Comparison of ENCODE assay signal across 17 mouse cellular contexts in genomic region chr11:96337026-96337425, GRCm38 (mm10). TPM values are rescaled to one million over a fixed set of nuclear protein-coding genes. Genes with fewer than 3 reads are reported as not detected.
DNase-seq lines count a peak whose midpoint lies in the region; ATAC-seq lines count a peak whose summit lies in the region.
"Had no signal": no experiment of that assay in that cellular context is flagged by ENCODE, and none has a peak within 500 bp of the region (broad histone marks: within the 10 kb centered on the region; RNA-seq: fewer than 3 reads in every experiment).

No protein-coding gene starts in this region.

- no peaks in the 10 kb centered on the region for H3K9me3 ChIP-seq in lung, embryonic 16.5 days (ENCODE audit: control insufficient read depth, low read length)
- no peaks in the 10 kb centered on the region for H3K9me3 ChIP-seq in intestine, embryonic 16.5 days (ENCODE audit: control insufficient read depth, low read length)
- no peaks in the 10 kb centered on the region for H3K9me3 ChIP-seq in forebrain, embryonic 16.5 days (ENCODE audit: control insufficient read depth, low read length)

- ATAC-seq in lung, embryonic 16.5 days (ENCODE audit: low read depth): no peak
- ATAC-seq in intestine, embryonic 16.5 days: no peak
- no peak for ATAC-seq in forebrain, embryonic 16.5 days

- H3K4me1 ChIP-seq in lung, embryonic 16.5 days (replicated peaks; ENCODE audit: control insufficient read depth, insufficient read depth, low read length): peaks cover 26% of the 10 kb centered on the region
- peaks cover 61% of the 10 kb centered on the region for H3K4me1 ChIP-seq in intestine, embryonic 16.5 days (ENCODE audit: control insufficient read depth, insufficient read depth, low read length)
- no peaks in the 10 kb centered on the region; the same call in 1 of the 2 replicates for H3K4me1 ChIP-seq in forebrain, embryonic 16.5 days (replicated peaks; ENCODE audit: control insufficient read depth, insufficient read depth, low read length)

- H3K27ac ChIP-seq in lung, embryonic 16.5 days (ENCODE audit: low read length): peak overlapping the region; percentile 93
- peak overlapping the region; percentile 49; the same call in 1 of the 2 replicates for H3K27ac ChIP-seq in intestine, embryonic 16.5 days (ENCODE audit: low read length)
- H3K27ac ChIP-seq in forebrain, embryonic 16.5 days (ENCODE audit: low read length): no peak overlapping the region

- DNase-seq in adrenal gland, adult 2 months: peak; percentile 52
- no peak for DNase-seq in adrenal gland, postnatal 25 days
- DNase-seq in lung, adult 18-20 months: no peak
- DNase-seq in spleen, adult 18-20 months: no peak
- DNase-seq in left cerebral cortex, postnatal 4 days: no peak
- DNase-seq: cerebellum, adult 18-20 months; heart, adult 11 months; heart, postnatal 10 days; right cerebral cortex, postnatal 4 days had no signal

- peaks cover 37% of the 10 kb centered on the region for H3K27me3 ChIP-seq in lung, embryonic 16.5 days (ENCODE audit: control insufficient read depth, insufficient read depth, low read depth, low read length)
- H3K27me3 ChIP-seq in intestine, embryonic 16.5 days (replicated peaks; ENCODE audit: control insufficient read depth, insufficient read depth, low read length): 0 out of 2 replicates have a peak, but pooled peaks cover 3% of the 10 kb centered on the region
- peaks cover 91% of the 10 kb centered on the region for H3K27me3 ChIP-seq in forebrain, embryonic 16.5 days (replicated peaks; ENCODE audit: control insufficient read depth, insufficient read depth, low read length)

- H3K36me3 ChIP-seq in lung, embryonic 16.5 days (ENCODE audit: control insufficient read depth, insufficient read depth, low read length): no peaks in the 10 kb centered on the region
- no peaks in the 10 kb centered on the region for H3K36me3 ChIP-seq in intestine, embryonic 16.5 days (ENCODE audit: control insufficient read depth, insufficient read depth, low read length)
- no peaks in the 10 kb centered on the region for H3K36me3 ChIP-seq in forebrain, embryonic 16.5 days (ENCODE audit: control insufficient read depth, insufficient read depth)

- intact Hi-C loops in left cerebral cortex, postnatal 4 days (cut with DNase I): no loop called here

- peak overlapping the region; percentile 26 for H3K4me3 ChIP-seq in lung, embryonic 16.5 days (ENCODE audit: low read length)
- H3K4me3 ChIP-seq in intestine, embryonic 16.5 days (ENCODE audit: low read length): no peak overlapping the region
- H3K4me3 ChIP-seq in forebrain, embryonic 16.5 days (replicated peaks; ENCODE audit: low read length): no peak overlapping the region
- H3K4me3 ChIP-seq: erythroblast, embryonic 14.5 days had no signal

- H3K4me2 ChIP-seq in lung, embryonic 16.5 days (ENCODE audit: low read depth, low read length): peak overlapping the region; percentile 65
- no peak overlapping the region for H3K4me2 ChIP-seq in intestine, embryonic 16.5 days (ENCODE audit: low read depth, low read length)
- H3K4me2 ChIP-seq in forebrain, embryonic 16.5 days (ENCODE audit: low read length): no peak overlapping the region
- H3K4me2 ChIP-seq: liver, embryonic 11.5 days had no signal

- 24% methylated on average over 6 of the region's 6 CpGs for WGBS in lung, embryonic 16.5 days
- WGBS in intestine, embryonic 16.5 days: 35% methylated on average over 6 of the region's 6 CpGs
- 2% methylated on average over 6 of the region's 6 CpGs for WGBS in forebrain, embryonic 16.5 days

- peak overlapping the region; percentile 77 for H3K9ac ChIP-seq in lung, embryonic 16.5 days (ENCODE audit: low read length)
- peak overlapping the region; percentile 41 for H3K9ac ChIP-seq in intestine, embryonic 16.5 days (ENCODE audit: low read depth, low read length)
- H3K9ac ChIP-seq in forebrain, embryonic 16.5 days (replicated peaks; ENCODE audit: low read depth, low read length): no peak overlapping the region

RNA-seq across cellular contexts. Expression of gene Hoxb2, which starts 13.3 kb away (rescaled TPM):
- 10 to 100 TPM; 18.7 to 22.6 TPM for total RNA-seq in adrenal gland, adult 2 months (2021)
- 69.6 and 86.1 TPM in 2 replicates for polyA plus RNA-seq in adrenal gland, adult 2 months (2012; rRNA removed)
- 24.0 and 25.6 TPM in 2 replicates for total RNA-seq in adrenal gland, postnatal 25 days (2021)
- polyA plus RNA-seq in lung, embryonic 16.5 days (2015; fragmentation: Nextera tagmentation; extraction: Ambion mirVana): 20.1 and 24.0 TPM in 2 replicates
- 9.6 and 11.6 TPM in 2 replicates for polyA plus RNA-seq in intestine, embryonic 16.5 days (2015; fragmentation: Nextera tagmentation; extraction: Ambion mirVana)
- not detected in 2 replicates for polyA plus RNA-seq in forebrain, embryonic 16.5 days (2015; fragmentation: Nextera tagmentation; extraction: Ambion mirVana)
- total RNA-seq in left cerebral cortex, postnatal 4 days (2021): not detected
- total RNA-seq: left cerebral cortex, adult 18-20 months had no signal
- polyA plus RNA-seq: erythroblast, embryonic 14.5 days; frontal cortex, adult 2 months had no signal

RNA-seq across cellular contexts. Expression of gene Hoxb3, which starts 13.9 kb away (rescaled TPM):
- total RNA-seq in adrenal gland, adult 2 months (2021): 10 to 100 TPM; 20.1 to 21.9 TPM
- polyA plus RNA-seq in adrenal gland, adult 2 months (2012; rRNA removed): 89.4 and 94.9 TPM in 2 replicates
- 33.0 and 40.1 TPM in 2 replicates for total RNA-seq in adrenal gland, postnatal 25 days (2021)
- polyA plus RNA-seq in lung, embryonic 16.5 days (2015; fragmentation: Nextera tagmentation; extraction: Ambion mirVana): 2.1 and 2.6 TPM in 2 replicates
- polyA plus RNA-seq in intestine, embryonic 16.5 days (2015; fragmentation: Nextera tagmentation; extraction: Ambion mirVana): 1.4 and 1.5 TPM in 2 replicates
- polyA plus RNA-seq in forebrain, embryonic 16.5 days (2015; fragmentation: Nextera tagmentation; extraction: Ambion mirVana): not detected in 2 replicates
- not detected for total RNA-seq in left cerebral cortex, postnatal 4 days (2021)
- total RNA-seq: left cerebral cortex, adult 18-20 months had no signal
- polyA plus RNA-seq: erythroblast, embryonic 14.5 days; frontal cortex, adult 2 months had no signal

RNA-seq across cellular contexts. Expression of gene Hoxb4, which starts 19.0 kb away (rescaled TPM):
- 10 to 100 TPM; 16.7 to 21.8 TPM for total RNA-seq in adrenal gland, adult 2 months (2021)
- polyA plus RNA-seq in adrenal gland, adult 2 months (2012; rRNA removed): 27.9 and 30.0 TPM in 2 replicates
- 27.6 and 31.5 TPM in 2 replicates for total RNA-seq in adrenal gland, postnatal 25 days (2021)
- polyA plus RNA-seq in lung, embryonic 16.5 days (2015; fragmentation: Nextera tagmentation; extraction: Ambion mirVana): 3.4 TPM in 2 replicates
- 1.8 and 2.0 TPM in 2 replicates for polyA plus RNA-seq in intestine, embryonic 16.5 days (2015; fragmentation: Nextera tagmentation; extraction: Ambion mirVana)
- not detected in 2 replicates for polyA plus RNA-seq in forebrain, embryonic 16.5 days (2015; fragmentation: Nextera tagmentation; extraction: Ambion mirVana)
- total RNA-seq in left cerebral cortex, postnatal 4 days (2021): not detected
- total RNA-seq: left cerebral cortex, adult 18-20 months had no signal
- polyA plus RNA-seq: erythroblast, embryonic 14.5 days; frontal cortex, adult 2 months had no signal

RNA-seq across cellular contexts. Expression of gene Hoxb1, which starts 28.5 kb away (rescaled TPM):
- total RNA-seq in adrenal gland, adult 2 months (2021): not detected
- not detected in 2 replicates for polyA plus RNA-seq in adrenal gland, adult 2 months (2012; rRNA removed)
- total RNA-seq in adrenal gland, postnatal 25 days (2021): not detected in 2 replicates
- 0.18 TPM in 1 of 2 replicates, not detected in the other for polyA plus RNA-seq in lung, embryonic 16.5 days (2015; fragmentation: Nextera tagmentation; extraction: Ambion mirVana)
- polyA plus RNA-seq in intestine, embryonic 16.5 days (2015; fragmentation: Nextera tagmentation; extraction: Ambion mirVana): not detected in 2 replicates
- not detected in 2 replicates for polyA plus RNA-seq in forebrain, embryonic 16.5 days (2015; fragmentation: Nextera tagmentation; extraction: Ambion mirVana)
- total RNA-seq in left cerebral cortex, postnatal 4 days (2021): not detected
- total RNA-seq: heart, postnatal 10 days; left cerebral cortex, adult 18-20 months had no signal
- polyA plus RNA-seq: erythroblast, embryonic 14.5 days; frontal cortex, adult 2 months; testis, adult 2 months had no signal

RNA-seq across cellular contexts. Expression of gene Hoxb5, which starts 33.9 kb away (rescaled TPM):
- total RNA-seq in adrenal gland, adult 2 months (2021): 10 to 100 TPM; 15.2 to 31.6 TPM
- 43.4 and 45.6 TPM in 2 replicates for polyA plus RNA-seq in adrenal gland, adult 2 months (2012; rRNA removed)
- 36.5 and 36.8 TPM in 2 replicates for total RNA-seq in adrenal gland, postnatal 25 days (2021)
- polyA plus RNA-seq in lung, embryonic 16.5 days (2015; fragmentation: Nextera tagmentation; extraction: Ambion mirVana): 39.2 and 46.6 TPM in 2 replicates
- 26.4 and 28.7 TPM in 2 replicates for polyA plus RNA-seq in intestine, embryonic 16.5 days (2015; fragmentation: Nextera tagmentation; extraction: Ambion mirVana)
- polyA plus RNA-seq in forebrain, embryonic 16.5 days (2015; fragmentation: Nextera tagmentation; extraction: Ambion mirVana): not detected in 2 replicates
- not detected for total RNA-seq in left cerebral cortex, postnatal 4 days (2021)
- total RNA-seq: left cerebral cortex, adult 18-20 months had no signal
- polyA plus RNA-seq: erythroblast, embryonic 14.5 days; frontal cortex, adult 2 months had no signal

Comparison
In these comparisons a context has a peak if more than half of its experiments do, and no peak if none do; other contexts are left out.
1. RNA of gene Hoxb2, which starts 13.3 kb away (polyA plus RNA-seq): 69.6 to 86.1 TPM in adrenal gland, adult 2 months, 20.1 to 24.0 TPM in lung, embryonic 16.5 days and 9.6 to 11.6 TPM in intestine, embryonic 16.5 days; not detected in forebrain, embryonic 16.5 days; every median in the first group is over 10 times any median in the second.
2. RNA of gene Hoxb3, which starts 13.9 kb away (polyA plus RNA-seq): 89.4 to 94.9 TPM in adrenal gland, adult 2 months; 2.1 to 2.6 TPM in lung, embryonic 16.5 days, 1.4 to 1.5 TPM in intestine, embryonic 16.5 days and not detected in forebrain, embryonic 16.5 days; every median in the first group is over 10 times any median in the second.